Mouse (Mus musculus): ENCODE measurements at regions not wholly inside any gene's neighbourhood (a gene's known extent, or its start where the extent isn't known, plus 50 kb on each side); places are given as distances from the start of the nearest gene placed in this dataset.

GRCm38 (mm10) chr2:51799856-51800255 is 135.1 kb downstream of the Rbm43 start:
- no peak for DNase-seq (ENCODE audit: low spot score in 2 of 2)

- DNase-seq (ENCODE audit: low spot score in 2 of 2), result no peak
These were observed 112.0 kb downstream of the Rbm43 start for GRCm38 (mm10) chr2:51822976-51823375.

GRCm38 (mm10) chr2:51830286-51830944 is 104.5 kb downstream of the Rbm43 start:
- peak in 1 of 2 experiments; percentile 21 for DNase-seq (ENCODE audit: low spot score in 2 of 2)

- DNase-seq (ENCODE audit: low spot score in 2 of 2), result no peak
These were observed 103.8 kb downstream of the Rbm43 start for GRCm38 (mm10) chr2:51830965-51831720.

- DNase-seq (ENCODE audit: low spot score in 2 of 2), result no peak
These were observed 97.1 kb downstream of the Rbm43 start for GRCm38 (mm10) chr2:51837864-51838263.

GRCm38 (mm10) chr2:51840808-51841207 is 94.2 kb downstream of the Rbm43 start:
- DNase-seq (ENCODE audit: low spot score in 2 of 2), result no peak

- DNase-seq (ENCODE audit: low spot score in 2 of 2), result peak; percentile 18 to 34
These were observed 90.1 kb downstream of the Rbm43 start for GRCm38 (mm10) chr2:51844831-51845230.

- no peak for DNase-seq (ENCODE audit: low spot score in 2 of 2)
These were observed 87.4 kb downstream of the Rbm43 start for GRCm38 (mm10) chr2:51847556-51847955.

- DNase-seq (ENCODE audit: low spot score in 2 of 2), result no peak
These were observed 87.0 kb downstream of the Rbm43 start for GRCm38 (mm10) chr2:51847964-51848363.

- DNase-seq (ENCODE audit: low spot score in 2 of 2), result no peak
These were observed 86.5 kb downstream of the Rbm43 start for GRCm38 (mm10) chr2:51848491-51848890.

GRCm38 (mm10) chr2:51850581-51850980 is 84.4 kb downstream of the Rbm43 start:
- no peak for DNase-seq (ENCODE audit: low spot score in 2 of 2)

GRCm38 (mm10) chr2:51851711-51852110 is 83.3 kb downstream of the Rbm43 start:
- DNase-seq (ENCODE audit: low spot score in 2 of 2), result no peak

GRCm38 (mm10) chr2:51857226-51857625 is 77.7 kb downstream of the Rbm43 start:
- no peak for DNase-seq (ENCODE audit: low spot score in 2 of 2)

- DNase-seq (ENCODE audit: low spot score in 2 of 2), result no peak
These were observed 68.9 kb downstream of the Rbm43 start for GRCm38 (mm10) chr2:51866045-51866444.

GRCm38 (mm10) chr2:51868878-51869510 is 66.0 kb downstream of the Rbm43 start:
- DNase-seq (ENCODE audit: low spot score in 2 of 2), result no peak

GRCm38 (mm10) chr2:51871571-51871970 is 63.4 kb downstream of the Rbm43 start:
- no peak for DNase-seq (ENCODE audit: low spot score in 2 of 2)
